Mouse (Mus musculus) left cerebral cortex, adult 2 months (tissue): Measurements from ENCODE around the gene Ispd. TPM values are rescaled to one million over a fixed set of nuclear protein-coding genes. Genes with fewer than 3 reads are reported as not detected.
"Not testable (repeated sequence)": the region's sequence is repeated elsewhere in the genome, so short reads cannot be mapped to it uniquely, and the experiment has no call there.

Experiments used
- DNase-seq, 2 experiments: peaks; one replicate each; pipeline ENCODE4 v3.0.0; 2021 to 2022; ENCODE audit warnings: low spot score in 2 of 2, mixed read lengths in 1 of 2; ENCODE audit errors: extremely low spot score in 1 of 2
- H3K27ac ChIP-seq: fragments of 200-600 bp; 2 replicates; pipeline ENCODE4 v1.8.1; 2022
- H3K4me3 ChIP-seq: fragments of 200-600 bp; 2 replicates; pipeline ENCODE4 v1.8.1; 2022
- CTCF ChIP-seq: fragments of 200-600 bp; IDR thresholded peaks from 2 replicates; pipeline ENCODE4 v1.8.1; 2022; ENCODE audit warnings: antibody characterized with exemption, mild to moderate bottlenecking, moderate library complexity
- intact Hi-C: fragments of 180-260 bp; cut with DNase I; formaldehyde crosslinking; loops from one replicate; pipeline ENCODE4 v1.15.1; 2025
- long read RNA-seq, 2 experiments: library from polyadenylated mRNA; stranded (forward); transcript quantifications; one replicate each; pipeline ENCODE4 v2.0.0; 2021; ENCODE audit warnings: borderline mapping rate in 2 of 2
- total RNA-seq, 2 experiments: library from RNA; stranded (reverse); gene quantifications; 2 replicates each; pipeline ENCODE4 v1.2.3; 2021

The Ispd gene
- total RNA-seq = 10 to 100 TPM; 10.8 to 10.9 TPM
- long read RNA-seq, experiment 1, transcript Ispd-201 (10 exons, 2,690 nt) = major isoform, 5 of 11 reads
- long read RNA-seq, experiment 1, partial matches to known transcripts = 1 of 11 reads
- long read RNA-seq, experiment 1, other reads (novel, unspliced or antisense) = 5 of 11 reads
- long read RNA-seq, experiment 2, transcript Ispd-201 (10 exons, 2,690 nt) = major isoform, 8 of 12 reads
- long read RNA-seq, experiment 2, partial matches to known transcripts = 1 of 12 reads
- long read RNA-seq, experiment 2, other reads (novel, unspliced or antisense) = 2 of 12 reads

GRCm38 (mm10) chr12:36381441-36382340 is at the start of gene Ispd, which contains the start of gene D630036H23Rik:
TSS of gene Ispd (plus strand) at chr12:36381450.
TSS of gene D630036H23Rik (minus strand) at chr12:36382181.
- TF ChIP-seq CTCF = no peak

GRCm38 (mm10) chr12:36332676-36333075 is 48.6 kb upstream of the Ispd start:
- Histone ChIP-seq H3K4me3 (no peak overlapping the region), H3K27ac (no peak overlapping the region)
- no peak for TF ChIP-seq CTCF
- intact Hi-C loops = no loop called here
- no peak for DNase-seq

More at GRCm38 (mm10) chr12:36381441-36382340, at the start of gene Ispd, which contains the start of gene D630036H23Rik:
- Histone ChIP-seq H3K4me3 (peak within 1 kb of the TSS; percentile 56), H3K27ac (peak within 1 kb of the TSS; percentile 99)
- peak; percentile 87 to 88 for DNase-seq
- intact Hi-C loops = loop anchor here (5.0 kb wide), 1 partner anchor 164 kb away; no protein-coding TSS in a partner anchor

- no peak overlapping the region; the same call in 1 of the 2 replicates for H3K4me3 ChIP-seq
- no peak for TF ChIP-seq CTCF
- intact Hi-C loops = no loop called here
- H3K27ac ChIP-seq = no peak overlapping the region
- no peak for DNase-seq
These were observed 47.4 kb upstream of the Ispd start for GRCm38 (mm10) chr12:36333837-36334281.

- no peak for DNase-seq
- no peak for TF ChIP-seq CTCF
- H3K4me3 ChIP-seq = no peak overlapping the region
- no peak overlapping the region for H3K27ac ChIP-seq
- intact Hi-C loops = no loop called here
These were observed 37.1 kb upstream of the Ispd start for GRCm38 (mm10) chr12:36344131-36344530.

GRCm38 (mm10) chr12:36360064-36360463 is 21.2 kb upstream of the Ispd start:
- Histone ChIP-seq H3K4me3 (no peak overlapping the region), H3K27ac (no peak overlapping the region)
- TF ChIP-seq CTCF = no peak
- intact Hi-C loops = no loop called here
- no peak for DNase-seq

- intact Hi-C loops = no loop called here
- no peak for TF ChIP-seq CTCF
- DNase-seq = no peak
- Histone ChIP-seq H3K4me3 (no peak overlapping the region), H3K27ac (no peak overlapping the region)
These were observed 20.6 kb upstream of the Ispd start for GRCm38 (mm10) chr12:36360693-36361092.

- H3K27ac ChIP-seq = no peak overlapping the region
- TF ChIP-seq CTCF = no peak
- intact Hi-C loops = no loop called here
- no peak overlapping the region for H3K4me3 ChIP-seq
- no peak for DNase-seq
These were observed 17.2 kb upstream of the Ispd start for GRCm38 (mm10) chr12:36364013-36364412.

- H3K27ac ChIP-seq = no peak overlapping the region
These were observed 7.8 kb upstream of the Ispd start for GRCm38 (mm10) chr12:36373237-36373998.

GRCm38 (mm10) chr12:36376391-36376790 is 4.9 kb upstream of the Ispd start:
- intact Hi-C loops, H3K27ac ChIP-seq, H3K4me3 ChIP-seq: not testable (repeated sequence)
- peak in 1 of 2 experiments; percentile 15 for DNase-seq

More at GRCm38 (mm10) chr12:36373237-36373998, 7.8 kb upstream of the Ispd start:
- no peak for DNase-seq
- H3K4me3 ChIP-seq = no peak overlapping the region
- intact Hi-C loops = no loop called here
- peak; percentile 34 for TF ChIP-seq CTCF

- intact Hi-C loops = loop anchor here (5.0 kb wide), 1 partner anchor 163 kb away; no protein-coding TSS in a partner anchor
- no peak for TF ChIP-seq CTCF
- no peak overlapping the region; the same call in 1 of the 2 replicates for H3K27ac ChIP-seq
- DNase-seq = no peak
- no peak overlapping the region for H3K4me3 ChIP-seq
These were observed 996 bp upstream of the Ispd start for GRCm38 (mm10) chr12:36380254-36380653.

GRCm38 (mm10) chr12:36380806-36381205 is 444 bp upstream of the Ispd start:
- intact Hi-C loops = loop anchor here (5.0 kb wide), 1 partner anchor 164 kb away; no protein-coding TSS in a partner anchor
- H3K27ac ChIP-seq = peak overlapping the region; percentile 99; the same call in 1 of the 2 replicates
- peak in 1 of 2 experiments; percentile 11 for DNase-seq
- H3K4me3 ChIP-seq = no peak overlapping the region
- no peak for TF ChIP-seq CTCF
